Mouse (Mus musculus) forebrain, embryonic 12.5 days (tissue): ENCODE measurements at regions not wholly inside any gene's neighbourhood (a gene's known extent, or its start where the extent isn't known, plus 50 kb on each side); places are given as distances from the start of the nearest gene placed in this dataset.

Source experiments
- ATAC-seq: fragments of 200-750 bp; cut with Nextera tagmentation; 2 replicates; pipeline ENCODE4 v1.8.0; 2017; ENCODE audit warnings: moderate TSS enrichment; ENCODE audit not compliant: low FRiP score
- H3K27ac ChIP-seq: fragments of 300-500 bp; sonication (generic); 2 replicates; pipeline ENCODE4 v1.5.1; 2016; ENCODE audit warnings: mild to moderate bottlenecking
- H3K27me3 ChIP-seq: fragments of 300-500 bp; sonication (generic); 2 replicates; pipeline ENCODE4 v1.6.1; 2016; ENCODE audit warnings: mild to moderate bottlenecking
- H3K36me3 ChIP-seq: fragments of 300-500 bp; sonication (generic); replicated peaks from 2 replicates; pipeline ENCODE4 v1.6.1; 2016; ENCODE audit warnings: mild to moderate bottlenecking
- H3K4me1 ChIP-seq: fragments of 300-500 bp; sonication (generic); 2 replicates; pipeline ENCODE4 v1.6.1; 2016
- H3K4me2 ChIP-seq: fragments of 300-500 bp; sonication (generic); 2 replicates; pipeline ENCODE4 v1.6.1; 2016; ENCODE audit warnings: mild to moderate bottlenecking, moderate library complexity
- H3K4me3 ChIP-seq: fragments of 300-500 bp; sonication (generic); replicated peaks from 2 replicates; pipeline ENCODE4 v1.5.1; 2016; ENCODE audit warnings: mild to moderate bottlenecking
- H3K9ac ChIP-seq: fragments of 300-500 bp; sonication (generic); 2 replicates; pipeline ENCODE4 v1.6.1; 2016; ENCODE audit warnings: mild to moderate bottlenecking
- H3K9me3 ChIP-seq: fragments of 300-500 bp; sonication (generic); 2 replicates; pipeline ENCODE4 v1.6.1; 2016
- WGBS: fragments of 180-500 bp; shearing (Covaris S2); methylation state at CpG from one replicate; pipeline ENCODE4 v1.1.7; 2016; 5-methylcytosine and 5-hydroxymethylcytosine counted together

GRCm38 (mm10) chr6:10156097-10156496, 1207.9 kb downstream of the Nxph1 start:
- ATAC-seq: 0 out of 2 replicates have a peak, but pooled peaks have one; percentile 44
- Histone ChIP-seq H3K9ac (no peak overlapping the region), H3K36me3 (no peaks in the 10 kb centered on the region), H3K27me3 (no peaks in the 10 kb centered on the region), H3K9me3 (no peaks in the 10 kb centered on the region), H3K27ac (no peak overlapping the region), H3K4me3 (no peak overlapping the region), H3K4me2 (no peak overlapping the region), H3K4me1 (no peaks in the 10 kb centered on the region)
- 66% methylated on average over 2 of the region's 2 CpGs for WGBS

- peak; percentile 81 for ATAC-seq
- no peaks in the 10 kb centered on the region for H3K4me1 ChIP-seq
- no peaks in the 10 kb centered on the region for H3K9me3 ChIP-seq
- H3K9ac ChIP-seq: no peak overlapping the region
- H3K27me3 ChIP-seq: no peaks in the 10 kb centered on the region
- H3K4me2 ChIP-seq: no peak overlapping the region
- no peak overlapping the region for H3K4me3 ChIP-seq
- 53% methylated on average over 7 of the region's 7 CpGs for WGBS
- H3K27ac ChIP-seq: no peak overlapping the region
- H3K36me3 ChIP-seq: no peaks in the 10 kb centered on the region
Measured at GRCm38 (mm10) chr6:10181590-10182183, 1233.5 kb downstream of the Nxph1 start.

- H3K4me1 ChIP-seq: no peaks in the 10 kb centered on the region
- no peaks in the 10 kb centered on the region for H3K9me3 ChIP-seq
- H3K36me3 ChIP-seq: no peaks in the 10 kb centered on the region
- no peak overlapping the region for H3K27ac ChIP-seq
- no peak overlapping the region for H3K4me3 ChIP-seq
- no peaks in the 10 kb centered on the region for H3K27me3 ChIP-seq
- ATAC-seq: no peak
- H3K4me2 ChIP-seq: no peak overlapping the region
- H3K9ac ChIP-seq: no peak overlapping the region
Measured at GRCm38 (mm10) chr6:10185971-10186370, 1237.7 kb downstream of the Nxph1 start.
